Mouse (Mus musculus): ENCODE measurements at regions not wholly inside any gene's neighbourhood (a gene's known extent, or its start where the extent isn't known, plus 50 kb on each side); places are given as distances from the start of the nearest gene placed in this dataset.

DNA sequence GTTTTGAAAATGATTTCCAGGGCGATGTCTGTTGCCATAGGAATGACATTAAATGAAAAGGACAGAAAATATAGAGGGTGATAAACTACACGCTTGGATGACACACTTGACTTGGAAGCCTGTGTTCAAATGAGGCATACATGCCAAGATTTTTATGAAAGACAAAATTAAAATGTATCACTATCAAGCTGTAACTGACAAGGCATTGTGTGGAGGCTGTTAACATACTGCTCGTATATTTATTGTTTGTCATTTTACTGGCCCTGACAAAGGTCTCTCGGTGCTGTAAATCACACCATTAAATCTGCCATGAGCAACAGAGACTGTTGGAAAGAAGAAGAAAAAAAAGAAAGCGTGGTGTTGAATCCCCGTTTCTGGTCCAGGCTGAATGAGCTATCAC lies 395.3 kb upstream of the Sall1 start:
- no peak for DNase-seq (ENCODE audit: low spot score)

DNA sequence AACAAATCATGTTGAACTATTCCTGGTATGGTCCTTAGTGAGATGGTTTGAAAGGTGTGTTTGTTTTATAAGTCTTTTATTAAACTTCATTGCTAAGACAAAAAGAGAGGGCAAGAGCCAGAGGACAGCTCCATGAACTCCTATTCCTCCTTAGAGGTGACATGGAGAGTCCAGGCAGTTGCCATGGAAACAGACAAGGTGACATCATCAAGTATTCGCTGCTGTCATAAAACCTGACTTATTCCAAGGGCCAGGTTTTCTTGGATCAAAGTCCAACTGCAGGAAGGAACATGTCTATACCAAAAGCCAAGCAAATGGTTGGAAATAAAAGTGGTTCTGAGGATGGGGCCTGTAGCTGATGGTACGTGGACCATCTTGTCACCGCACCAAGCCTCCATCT lies 383.0 kb upstream of the Sall1 start:
- no peak for DNase-seq (ENCODE audit: low spot score)

- no peak for DNase-seq (ENCODE audit: low spot score)
Observed at GRCm38 (mm10) chr8:89415287-89415686, 371.3 kb upstream of the Sall1 start.

GRCm38 (mm10) chr8:89412500-89412899 lies 368.5 kb upstream of the Sall1 start:
- no peak for DNase-seq (ENCODE audit: low spot score)

- no peak for DNase-seq (ENCODE audit: low spot score)
Observed at GRCm38 (mm10) chr8:89412046-89412445, 368.1 kb upstream of the Sall1 start.

DNA sequence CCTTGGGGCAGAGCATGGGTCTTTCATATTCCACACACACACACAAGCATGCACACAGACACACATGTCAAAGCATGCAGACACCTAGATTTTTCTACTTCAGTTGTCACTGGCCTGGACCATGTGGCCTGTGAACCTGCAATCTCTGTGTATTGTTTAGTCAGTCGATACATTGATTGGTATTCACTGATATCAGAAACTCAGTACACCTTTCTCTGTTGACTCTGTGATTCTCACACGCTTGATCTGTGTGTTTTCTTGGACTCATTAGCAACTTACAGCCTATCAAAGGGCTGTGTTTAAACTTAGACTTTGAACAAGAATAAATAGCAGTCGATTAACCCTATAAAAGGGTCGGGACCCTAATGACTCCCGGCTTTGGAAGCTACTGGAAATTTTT lies 362.7 kb upstream of the Sall1 start:
- no peak for DNase-seq (ENCODE audit: low spot score)

DNA sequence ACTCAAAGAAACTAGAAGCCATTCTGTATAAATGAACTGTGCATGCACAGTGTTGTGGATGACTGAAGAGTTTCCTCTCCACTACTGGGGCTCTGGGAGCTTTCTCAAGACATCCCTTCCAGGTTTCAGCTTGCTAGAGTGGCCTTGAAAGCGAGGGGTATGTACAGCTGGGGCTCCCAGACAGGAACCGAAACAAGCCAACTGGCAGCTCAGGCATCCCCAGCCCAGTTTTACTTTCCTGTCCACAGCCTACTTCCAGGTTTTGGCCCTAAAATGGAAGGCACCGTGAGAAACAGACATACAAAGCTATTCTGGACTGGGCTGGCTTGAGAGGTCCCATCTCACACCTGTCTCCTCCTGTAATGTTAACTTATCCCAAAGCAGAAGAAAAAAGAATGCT lies 360.3 kb upstream of the Sall1 start:
- no peak for DNase-seq (ENCODE audit: low spot score)

DNA sequence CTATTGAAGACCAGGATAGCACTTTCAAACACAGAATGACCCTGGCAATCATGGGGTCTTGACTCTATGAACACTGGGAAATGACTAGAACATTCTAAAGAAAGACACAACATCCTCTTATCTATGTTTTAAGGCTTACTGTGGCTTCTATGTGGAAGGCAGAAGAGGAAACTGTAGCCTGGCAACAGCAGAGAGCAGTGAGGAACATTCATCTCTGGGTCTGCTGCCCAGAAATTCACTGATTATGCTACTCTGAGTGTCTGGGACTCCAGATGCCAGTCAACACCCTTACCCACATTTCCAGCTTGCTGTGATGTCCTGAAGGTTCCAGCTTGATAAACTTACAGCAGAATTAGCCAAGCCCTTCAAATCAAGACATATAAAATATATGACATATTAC lies 352.7 kb upstream of the Sall1 start:
- no peak for DNase-seq (ENCODE audit: low spot score)

GRCm38 (mm10) chr8:89392749-89393148 lies 348.8 kb upstream of the Sall1 start:
- DNase-seq (ENCODE audit: low spot score) = no peak

DNA sequence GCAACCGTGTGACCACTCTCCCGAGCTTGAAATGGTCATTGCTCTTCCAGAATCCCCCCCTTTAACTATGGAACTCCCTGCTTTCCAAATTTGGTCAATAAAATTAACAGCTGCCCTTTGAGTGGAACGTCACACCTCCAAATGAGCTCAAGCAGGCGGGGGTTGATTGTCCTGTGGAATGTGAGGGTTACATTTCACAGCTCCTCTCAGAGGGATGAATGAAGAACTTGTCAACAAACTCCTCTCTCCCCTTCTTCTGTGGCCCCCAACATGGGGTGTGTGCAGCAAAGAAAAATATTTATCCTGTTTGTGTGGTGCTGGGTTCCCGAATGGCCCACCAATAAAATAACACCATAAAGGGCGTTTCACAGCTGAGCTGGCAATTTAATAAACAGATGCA lies 344.8 kb upstream of the Sall1 start:
- no peak for DNase-seq (ENCODE audit: low spot score)

DNA sequence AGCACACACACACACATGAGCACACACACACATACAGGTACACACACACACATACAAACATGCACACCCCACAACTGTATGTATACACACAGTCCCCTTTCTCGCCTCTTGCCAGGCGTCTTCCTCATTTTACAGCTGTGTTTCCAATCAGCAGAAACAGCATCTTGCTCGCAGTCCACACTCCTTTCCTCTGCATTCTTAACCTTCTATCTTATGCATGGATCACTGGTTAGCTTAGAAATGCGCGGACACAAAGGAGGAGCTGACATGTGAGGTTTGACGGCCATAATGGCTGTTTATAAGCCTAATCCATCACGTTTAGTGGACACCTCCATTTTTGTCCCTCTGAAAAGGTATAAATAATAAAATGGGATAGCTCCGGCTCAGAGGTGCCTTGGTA lies 343.3 kb upstream of the Sall1 start:
- no peak for DNase-seq (ENCODE audit: low spot score)

DNA sequence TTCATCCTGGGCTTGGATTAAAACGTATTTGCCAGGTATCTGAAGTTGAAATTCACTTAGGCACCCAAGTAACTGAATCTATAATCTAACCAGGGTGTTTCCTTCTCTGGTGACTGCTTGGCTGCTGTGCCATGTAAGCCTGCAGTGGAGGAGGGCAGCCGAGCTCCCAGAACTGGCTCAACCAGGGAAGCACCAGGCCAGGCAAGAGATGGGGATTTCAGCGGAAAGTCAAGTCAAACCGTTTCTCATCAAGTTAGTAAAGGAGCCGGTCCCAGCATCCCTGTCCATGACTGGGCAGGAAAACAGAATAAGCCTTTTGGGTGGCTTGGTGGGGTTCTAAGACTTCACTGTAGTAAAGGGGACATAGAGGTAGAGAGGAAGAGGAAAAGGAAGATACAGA lies 341.1 kb upstream of the Sall1 start:
- no peak for DNase-seq (ENCODE audit: low spot score)

GRCm38 (mm10) chr8:89383781-89384180 lies 339.8 kb upstream of the Sall1 start:
- no peak for DNase-seq (ENCODE audit: low spot score)

DNA sequence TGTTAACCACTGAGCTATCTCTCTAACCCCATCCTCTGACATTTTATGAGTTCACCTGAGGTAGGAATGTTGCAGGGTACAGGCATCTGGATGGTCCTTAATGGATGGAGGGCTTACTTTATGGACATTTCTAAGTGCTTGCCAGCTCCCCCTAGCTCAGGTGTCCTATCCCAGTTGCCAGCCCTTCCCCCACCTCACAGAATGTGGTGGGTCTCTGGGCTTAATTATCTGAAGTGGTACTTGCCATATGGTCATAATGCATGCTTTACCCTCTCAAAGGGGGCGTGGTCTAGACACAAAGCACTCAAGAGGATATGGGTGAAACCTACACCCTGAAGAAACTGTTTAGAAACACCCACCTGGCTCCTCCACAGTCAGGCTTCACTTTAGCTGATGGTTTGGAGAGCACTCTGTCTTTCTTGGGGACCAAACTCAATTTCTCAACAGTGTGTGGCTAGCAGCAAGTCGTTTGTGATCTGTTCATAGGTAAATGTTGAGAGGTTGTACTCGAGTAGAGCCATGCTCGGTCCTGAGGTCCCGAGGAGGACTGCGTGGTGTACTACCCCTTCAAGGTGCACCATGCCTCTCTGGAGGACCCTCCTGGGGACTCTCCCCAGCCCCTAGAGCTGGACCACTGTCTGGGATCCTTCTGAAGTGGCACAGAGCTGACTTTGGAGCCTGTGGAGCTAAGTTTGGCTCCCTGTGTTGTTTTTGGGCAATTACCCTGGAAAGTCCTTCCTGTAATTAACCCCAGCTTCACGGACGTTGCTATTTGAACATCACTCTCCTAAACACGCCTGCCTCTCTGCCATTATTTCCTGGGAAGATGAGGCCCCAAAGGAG lies 338.8 kb upstream of the Sall1 start:
- DNase-seq (ENCODE audit: low spot score) = no peak

- DNase-seq (ENCODE audit: low spot score) = no peak
Observed at GRCm38 (mm10) chr8:89380436-89380835, 336.5 kb upstream of the Sall1 start.

DNA sequence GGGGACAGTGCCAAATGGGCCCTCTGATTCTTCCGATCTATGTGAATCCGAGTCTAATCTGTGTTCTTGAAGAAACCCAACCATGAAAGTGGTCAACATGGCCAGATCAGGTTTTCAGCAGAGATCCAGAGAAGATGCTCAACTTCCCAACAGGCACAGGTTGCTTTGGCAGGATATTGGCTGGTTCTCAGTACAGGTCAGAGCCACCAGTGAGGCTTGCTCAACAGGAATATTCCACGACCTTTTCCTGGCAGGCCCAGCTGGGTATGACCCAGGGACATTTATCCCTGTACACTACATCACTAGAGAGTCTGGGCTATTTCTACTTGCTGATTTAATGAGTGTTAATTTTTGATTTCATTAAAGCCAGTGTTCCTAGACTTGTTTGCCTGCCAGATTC lies 328.8 kb upstream of the Sall1 start:
- DNase-seq (ENCODE audit: low spot score) = no peak

- no peak for DNase-seq (ENCODE audit: low spot score)
Observed at GRCm38 (mm10) chr8:89371773-89372132, 327.8 kb upstream of the Sall1 start.

DNA sequence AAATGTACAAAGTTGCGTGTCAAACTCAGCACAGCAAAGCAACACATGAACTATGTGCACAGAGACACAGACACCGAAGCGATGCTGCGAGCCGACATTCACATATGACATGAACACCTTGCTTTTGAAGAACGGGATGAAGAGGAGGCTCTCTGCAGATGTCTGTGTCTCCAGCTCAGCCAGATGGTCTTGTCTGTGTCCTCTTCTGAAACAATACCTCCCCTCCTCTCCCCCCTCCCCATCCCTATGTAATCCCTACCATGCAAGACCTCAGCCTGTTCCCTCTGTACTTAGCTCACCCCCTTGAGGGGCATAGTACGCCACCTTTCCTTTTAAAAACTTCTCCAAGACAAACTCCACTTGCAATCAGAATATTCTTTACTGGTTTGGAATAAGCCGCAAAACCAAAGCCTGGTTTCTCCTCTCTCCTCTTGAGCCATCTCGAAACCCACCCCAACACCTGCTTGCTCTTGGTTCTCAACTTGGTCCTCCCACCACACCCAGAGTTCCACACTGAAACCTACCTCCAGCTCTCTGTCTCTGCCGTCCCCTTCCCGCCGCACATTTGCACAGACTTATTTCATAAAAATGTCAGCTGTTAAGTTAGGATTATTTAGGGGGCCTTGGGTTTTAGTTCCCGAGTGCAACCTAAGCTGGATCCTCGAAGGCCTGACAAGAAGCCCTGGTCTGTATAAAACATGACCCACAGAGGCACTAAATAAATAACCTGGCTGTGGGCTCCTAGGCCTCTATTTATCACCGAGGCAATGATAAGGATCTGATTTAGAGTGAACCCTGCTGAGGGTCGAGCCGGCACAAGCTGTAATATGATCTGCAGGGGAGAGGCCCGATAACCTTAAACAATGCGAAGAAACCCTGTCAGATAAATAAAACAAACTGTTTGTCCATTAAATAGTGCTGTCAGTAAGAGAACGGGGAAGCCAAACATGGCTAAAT lies 327.1 kb upstream of the Sall1 start:
- DNase-seq (ENCODE audit: low spot score) = no peak

DNA sequence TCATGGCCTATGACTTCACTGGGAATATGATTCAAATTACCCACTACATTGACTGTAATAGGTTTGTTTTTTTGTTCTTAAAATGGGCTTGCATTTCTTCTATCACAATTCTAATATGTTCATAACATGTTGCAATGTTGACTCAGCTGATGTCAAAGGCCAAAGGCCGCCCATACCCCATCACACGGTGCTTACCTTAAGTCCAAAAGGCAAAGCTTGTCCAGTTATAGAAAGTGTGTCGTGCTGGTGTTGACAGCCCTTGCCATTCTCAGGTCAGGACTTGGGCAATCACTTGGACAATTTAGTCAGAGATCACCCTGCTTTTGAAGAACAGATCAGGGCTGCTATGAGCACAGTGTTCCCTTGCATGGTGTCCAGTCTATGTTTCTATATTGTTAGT lies 321.5 kb upstream of the Sall1 start:
- DNase-seq (ENCODE audit: low spot score) = no peak

- no peak for DNase-seq (ENCODE audit: low spot score)
Observed at GRCm38 (mm10) chr8:89358411-89358810, 314.4 kb upstream of the Sall1 start.

- no peak for DNase-seq (ENCODE audit: low spot score)
Observed at GRCm38 (mm10) chr8:89345547-89345946, 301.6 kb upstream of the Sall1 start.

DNA sequence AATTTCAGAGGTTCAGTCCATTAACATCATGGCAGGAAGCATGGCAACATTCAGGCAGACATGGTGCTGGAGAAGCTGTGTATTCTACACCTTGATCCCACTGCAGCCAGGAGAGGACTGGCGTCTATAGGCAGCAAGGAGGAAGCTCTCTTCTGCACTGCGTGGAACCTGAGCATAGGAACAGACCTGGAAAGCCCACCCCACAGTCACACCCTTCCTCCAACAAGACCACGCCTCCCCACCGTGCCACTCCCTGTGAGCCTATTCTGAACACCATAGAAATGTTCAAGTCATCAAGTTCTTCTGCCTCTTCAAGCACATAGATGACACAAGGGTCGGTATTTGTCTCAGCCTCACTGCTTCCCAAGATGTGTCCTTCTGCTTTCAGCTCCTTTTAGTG lies 297.7 kb upstream of the Sall1 start:
- DNase-seq (ENCODE audit: low spot score) = no peak

DNA sequence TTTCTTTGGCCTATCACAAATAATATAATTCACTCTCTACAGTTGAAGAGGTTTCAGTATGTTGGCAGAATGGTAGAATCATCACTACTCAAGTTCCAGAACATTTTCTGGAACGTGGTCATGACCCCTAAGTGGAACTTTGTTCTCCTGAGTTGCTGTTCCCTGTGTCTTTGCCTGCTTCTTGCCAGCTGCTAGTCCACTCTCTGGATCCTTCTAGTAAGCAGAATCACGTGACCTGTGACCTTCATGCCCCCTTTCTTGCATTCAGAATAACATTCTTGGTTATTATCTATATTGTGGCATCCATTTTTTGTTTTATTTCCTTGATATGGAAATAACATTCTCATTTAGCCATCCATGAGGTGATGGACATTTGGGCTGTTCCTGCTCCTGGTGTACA lies 291.5 kb upstream of the Sall1 start:
- no peak for DNase-seq (ENCODE audit: low spot score)
